Mouse (Mus musculus): ENCODE measurements at regions not wholly inside any gene's neighbourhood (a gene's known extent, or its start where the extent isn't known, plus 50 kb on each side); places are given as distances from the start of the nearest gene placed in this dataset.

GRCm38 (mm10) chr10:124370994-124371393 lies 1018.3 kb downstream of the Slc16a7 start:
- TF ChIP-seq CTCF (IDR thresholded peaks at IDR 0.05) = no peak
- no peak for TF ChIP-seq EP300 (IDR thresholded peaks at IDR 0.05)
